Mouse (Mus musculus) heart, adult 11 months (tissue): ENCODE measurements around the gene Gm20388.

ENCODE experiments used
- DNase-seq: peaks from one replicate; pipeline ENCODE4 v3.0.0; 2022

Gm20388 gene

DNA sequence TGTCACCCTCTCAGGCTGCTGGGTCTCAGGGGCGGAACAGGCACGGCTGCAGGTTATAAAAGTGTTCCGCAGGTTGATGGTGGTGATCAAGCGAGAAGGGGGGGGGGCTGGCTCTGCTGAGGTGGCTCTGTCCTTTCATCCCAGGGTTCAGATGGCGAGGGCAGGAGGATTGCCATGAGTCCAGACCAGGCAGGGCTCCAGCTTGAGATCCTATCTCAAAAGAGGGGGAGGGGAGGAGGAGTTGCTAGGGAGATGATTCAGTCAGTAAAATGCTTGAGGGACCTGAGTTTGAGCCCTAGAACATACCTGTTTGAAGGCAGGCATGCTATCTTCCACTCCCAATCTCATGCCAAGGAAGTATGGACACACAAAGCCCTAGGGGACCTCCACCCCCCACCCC, 649.9 kb downstream of the Gm20388 start:
- no peak for DNase-seq

DNA sequence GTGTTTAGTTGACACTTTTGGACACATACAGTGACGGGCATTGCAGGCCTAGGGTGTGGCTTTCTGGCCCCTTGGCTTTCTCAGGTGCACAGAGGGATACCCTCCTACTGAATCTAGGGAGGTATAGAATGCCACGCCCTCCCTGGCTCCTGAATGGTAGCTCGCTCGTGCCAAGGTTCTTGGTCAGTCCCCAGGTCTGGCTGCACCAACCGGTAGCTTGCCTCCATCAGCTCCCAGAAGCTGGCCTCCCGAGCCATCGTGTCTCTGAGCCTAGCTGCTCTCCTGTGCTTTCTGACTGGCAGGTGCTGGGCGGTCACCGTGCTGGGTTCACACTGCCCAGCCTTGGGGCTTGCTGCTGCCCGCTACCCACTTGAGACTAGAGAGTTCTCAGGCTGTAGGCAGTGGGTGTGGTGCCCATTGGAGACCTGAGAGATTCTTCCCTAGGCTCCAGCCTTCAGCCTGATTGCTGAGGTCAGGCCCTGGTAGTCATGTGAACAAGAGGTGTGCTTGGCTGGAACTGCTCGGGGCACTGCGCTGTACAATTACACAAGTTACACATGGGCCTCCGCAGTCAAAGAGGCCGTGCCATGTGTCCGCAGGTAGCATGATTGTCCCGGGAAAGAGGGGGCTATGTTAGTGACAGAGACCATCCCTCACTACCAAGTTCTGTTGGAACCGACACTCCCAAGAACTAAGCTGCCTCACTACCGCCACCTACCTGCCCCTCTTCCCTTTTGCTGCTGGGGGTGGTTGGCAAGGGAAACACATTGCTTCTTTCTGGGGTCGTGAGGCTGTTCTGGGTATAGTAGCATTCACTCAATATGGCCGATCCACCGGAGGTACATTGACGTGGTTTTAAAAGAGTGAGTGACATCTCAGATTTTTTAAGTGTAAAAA, 651.1 kb downstream of the Gm20388 start:
- DNase-seq = peak; percentile 94

- DNase-seq = peak; percentile 94
Measured at GRCm38 (mm10) chr8:120562680-120563347, 652.2 kb downstream of the Gm20388 start.

- DNase-seq = no peak
Measured at GRCm38 (mm10) chr8:120563348-120563724, 652.7 kb downstream of the Gm20388 start.

GRCm38 (mm10) chr8:120563851-120564837, 653.5 kb downstream of the Gm20388 start:
- DNase-seq = peak; percentile 100

DNA sequence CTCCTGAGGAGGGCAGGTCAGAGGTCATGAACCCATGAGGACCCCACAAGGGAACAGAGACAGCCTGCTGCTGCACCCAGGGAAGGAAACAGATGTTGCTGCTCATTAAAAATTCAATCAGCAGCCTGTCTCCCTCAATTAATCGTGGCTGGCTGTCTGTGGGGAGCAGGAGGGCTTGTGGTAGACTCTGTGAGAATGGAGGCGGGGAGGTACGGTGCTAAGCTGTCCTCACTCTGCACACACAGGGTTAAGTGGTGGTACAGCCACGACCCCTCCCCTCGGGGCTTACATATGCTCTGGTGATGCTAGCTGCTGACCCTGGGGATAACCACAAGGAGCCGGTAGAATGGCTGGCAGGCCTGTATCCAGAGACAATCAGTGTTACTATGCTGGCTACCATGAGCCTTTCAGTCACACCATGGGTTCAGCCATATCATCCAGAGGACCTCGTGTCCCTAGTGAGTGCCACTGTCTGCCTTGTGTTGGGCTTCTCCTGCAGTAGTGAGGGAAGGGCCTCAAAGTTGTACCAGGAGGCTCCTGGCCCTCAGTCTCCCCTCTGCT, 654.6 kb downstream of the Gm20388 start:
- peak; percentile 93 for DNase-seq

GRCm38 (mm10) chr8:120566681-120567080, 656.0 kb downstream of the Gm20388 start:
- DNase-seq = no peak

- DNase-seq = peak; percentile 91
Measured at GRCm38 (mm10) chr8:120567731-120568130, 657.1 kb downstream of the Gm20388 start.

- DNase-seq = peak; percentile 92
Measured at GRCm38 (mm10) chr8:120568164-120568798, 657.6 kb downstream of the Gm20388 start.

GRCm38 (mm10) chr8:120569123-120569522, 658.5 kb downstream of the Gm20388 start:
- DNase-seq = peak; percentile 91

GRCm38 (mm10) chr8:120569939-120570715, 659.5 kb downstream of the Gm20388 start:
- DNase-seq = peak; percentile 94

DNA sequence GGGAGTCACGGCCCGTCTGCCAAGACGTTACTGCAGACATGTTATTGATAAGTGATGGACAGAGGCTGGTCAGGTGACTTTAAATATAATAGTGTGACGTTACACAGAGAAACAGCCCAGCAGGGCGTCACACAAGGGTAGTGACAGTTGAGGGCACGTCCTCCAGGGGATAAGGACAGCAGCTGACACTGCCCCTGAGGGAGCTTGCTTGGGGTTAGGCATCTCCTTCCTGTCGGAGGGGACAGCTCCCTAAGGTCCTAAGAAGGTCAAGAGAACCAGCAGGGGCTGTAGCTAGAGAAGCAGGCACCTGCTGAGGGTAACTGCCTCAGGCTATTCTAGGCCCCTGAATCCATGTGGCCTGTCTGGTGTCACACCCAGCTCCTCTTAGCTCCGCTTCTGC, 660.9 kb downstream of the Gm20388 start:
- no peak for DNase-seq

DNA sequence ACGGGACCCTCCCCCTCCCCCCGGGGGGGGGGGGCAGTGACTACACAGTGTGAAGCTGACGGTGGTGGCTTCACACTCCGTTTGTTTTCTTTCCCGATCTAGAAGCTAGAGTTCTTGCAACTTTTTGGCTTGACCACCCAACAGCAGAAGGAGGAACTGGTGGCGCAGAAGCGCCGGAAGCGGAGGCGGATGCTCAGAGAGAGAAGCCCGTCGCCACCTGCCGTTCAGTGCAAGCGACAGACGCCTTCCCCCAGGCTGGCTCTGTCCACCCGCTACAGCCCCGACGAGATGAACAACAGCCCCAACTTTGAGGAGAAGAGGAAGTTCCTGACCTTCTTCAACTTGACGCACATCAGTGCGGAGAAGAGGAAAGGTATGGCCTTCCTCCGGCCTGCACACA, 661.9 kb downstream of the Gm20388 start:
- peak; percentile 94 for DNase-seq

DNA sequence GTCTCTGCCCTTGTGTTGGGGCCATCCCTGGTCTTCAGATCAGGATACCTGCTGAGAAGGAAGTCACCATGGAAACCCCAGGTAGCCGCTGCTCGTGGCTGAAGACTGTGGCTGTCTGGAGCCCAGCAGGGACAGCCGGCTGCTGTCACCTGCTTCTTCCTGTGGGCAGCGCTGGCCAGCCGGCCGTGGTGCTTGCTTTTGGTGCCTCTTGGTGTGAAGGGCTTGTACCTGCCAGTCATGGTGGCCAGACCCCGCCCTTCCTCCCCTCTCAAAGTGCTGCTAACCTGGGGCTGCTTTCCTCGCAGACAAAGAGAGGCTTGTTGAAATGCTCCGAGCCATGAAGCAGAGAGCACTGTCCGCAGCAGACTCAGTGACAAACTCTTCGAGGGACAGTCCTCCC, 663.2 kb downstream of the Gm20388 start:
- no peak for DNase-seq

DNA sequence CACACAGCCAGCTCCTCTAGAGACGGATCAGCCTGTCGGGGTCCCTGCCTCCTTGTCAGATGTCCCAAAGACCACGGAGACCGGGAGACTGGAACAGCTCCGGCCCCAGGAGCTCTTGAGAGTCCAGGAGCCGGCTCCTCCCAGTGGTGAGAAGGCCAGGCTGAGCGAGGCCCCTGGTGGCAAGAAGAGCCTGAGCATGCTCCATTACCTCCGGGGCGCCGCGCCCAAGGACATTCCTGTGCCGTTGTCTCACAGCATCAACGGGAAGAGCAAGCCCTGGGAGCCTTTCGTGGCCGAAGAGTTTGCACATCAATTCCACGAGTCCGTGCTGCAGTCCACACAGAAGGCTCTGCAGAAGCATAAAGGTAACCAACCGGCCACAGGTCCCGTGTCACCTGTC, 664.3 kb downstream of the Gm20388 start:
- no peak for DNase-seq

DNA sequence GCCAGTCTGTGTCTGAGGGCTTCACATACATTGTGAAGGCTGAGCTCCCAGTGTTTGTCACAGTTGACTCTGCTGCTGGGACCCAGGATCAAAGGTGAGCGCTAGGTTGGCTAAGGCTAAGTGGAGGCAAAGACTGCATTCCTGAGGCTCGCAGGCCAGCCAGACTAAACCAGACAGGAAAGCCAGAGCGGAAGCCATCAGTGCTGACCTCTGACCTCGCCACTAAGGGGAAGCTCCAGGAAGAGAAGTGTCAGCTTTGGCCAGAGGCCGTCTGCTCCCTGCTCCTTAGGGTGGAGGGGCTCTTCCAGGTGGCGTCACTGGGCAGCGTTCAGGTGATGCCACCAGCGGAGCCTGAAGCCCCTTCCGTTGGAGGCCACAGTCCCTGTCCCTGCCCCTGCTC, 665.2 kb downstream of the Gm20388 start:
- no peak for DNase-seq

DNA sequence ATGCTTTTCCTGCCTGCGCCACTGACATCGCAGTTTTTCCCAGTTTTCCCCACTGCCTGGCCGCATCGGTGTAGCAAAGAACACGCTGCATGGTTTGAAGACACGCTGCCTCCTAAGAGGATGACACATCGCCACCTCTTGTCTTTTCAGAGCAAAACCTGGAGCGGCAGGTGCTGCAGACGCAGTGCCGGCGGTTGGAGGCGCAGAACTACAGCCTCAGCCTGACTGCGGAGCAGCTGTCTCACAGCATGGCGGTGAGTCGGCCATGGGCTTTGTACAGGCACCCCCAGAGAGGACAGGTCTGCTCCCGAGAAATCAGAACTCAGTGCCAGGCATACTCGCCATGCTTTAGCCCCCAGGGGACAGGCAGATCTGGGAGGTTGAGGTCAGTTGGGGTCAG, 667.2 kb downstream of the Gm20388 start:
- DNase-seq = no peak

DNA sequence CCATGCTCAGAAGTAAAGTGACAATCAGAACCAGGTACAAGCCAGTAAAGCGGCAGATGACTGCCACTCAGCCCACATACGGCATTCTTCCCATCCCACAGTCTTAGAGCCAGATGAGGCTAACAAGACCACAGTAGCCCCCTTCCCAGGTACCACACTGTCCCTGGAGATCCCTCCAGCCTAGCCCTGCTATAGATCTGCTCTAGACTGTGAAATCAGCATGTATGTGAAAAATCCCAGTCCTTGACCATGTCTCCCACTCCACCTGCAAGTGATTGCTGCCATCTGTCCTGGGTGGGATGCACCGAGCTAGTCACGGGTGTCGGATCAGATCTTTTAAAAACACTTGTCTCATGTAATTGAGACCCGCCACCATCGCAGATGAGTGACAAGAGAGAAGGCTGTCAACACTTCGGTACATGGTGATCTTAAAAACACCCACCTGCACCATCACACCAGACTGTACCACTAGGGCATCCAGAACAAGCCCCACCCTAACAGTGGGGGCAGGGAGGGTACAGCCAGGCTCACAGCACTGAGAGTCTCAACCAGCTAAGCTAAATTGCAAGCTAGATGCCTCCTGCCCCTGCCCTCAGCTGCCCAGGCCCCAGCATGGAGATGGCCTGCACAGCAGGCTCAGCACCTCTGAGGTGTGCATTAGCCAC, 669.8 kb downstream of the Gm20388 start:
- no peak for DNase-seq

- no peak for DNase-seq
Measured at GRCm38 (mm10) chr8:120581329-120581728, 670.7 kb downstream of the Gm20388 start.

DNA sequence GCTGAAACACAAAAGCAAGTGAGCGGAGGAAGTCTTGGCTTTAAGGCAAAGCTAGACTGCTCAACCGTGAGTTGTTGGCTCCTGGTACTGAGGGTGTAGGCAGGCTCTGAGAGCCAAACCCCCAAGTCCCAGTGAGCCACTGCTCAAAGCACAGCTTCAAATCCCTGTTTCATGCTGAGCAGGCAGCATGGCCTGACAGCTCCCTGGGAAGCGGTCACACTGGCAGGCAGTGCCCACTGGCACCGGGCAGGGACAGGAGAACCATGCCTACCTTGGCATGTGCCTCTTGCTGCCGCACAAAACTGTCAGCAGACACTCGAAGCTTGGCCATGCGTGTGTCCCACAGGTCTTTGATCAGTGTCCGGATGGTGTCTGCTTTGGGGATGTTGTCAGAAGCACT, 671.2 kb downstream of the Gm20388 start:
- peak; percentile 98 for DNase-seq

GRCm38 (mm10) chr8:120585521-120585920, 674.9 kb downstream of the Gm20388 start:
- DNase-seq = peak; percentile 94
